ENCODE assay signal across 18 mouse cellular contexts in genomic region chr5:100672403-100672802, GRCm38 (mm10). TPM values are rescaled to one million over a fixed set of nuclear protein-coding genes. Genes with fewer than 3 reads are reported as not detected.
DNase-seq lines count a peak whose midpoint lies in the region; ATAC-seq and TF ChIP-seq lines count a peak whose summit lies in the region.
"Had no signal": no experiment of that assay in that cellular context is flagged by ENCODE, and none has a peak within 500 bp of the region (broad histone marks: within the 10 kb centered on the region; RNA-seq: fewer than 3 reads in every experiment).

No protein-coding gene starts in this region.

- no peak for TF ChIP-seq EP300 in stomach, postnatal 0 days (optimal IDR thresholded peaks at IDR 0.05)

- DNase-seq in cerebellum, adult 11-12 months, result peak; percentile 11
- no peak for DNase-seq in cerebellum, postnatal 14 days
- DNase-seq in liver, embryonic 11.5 days (ENCODE audit: low spot score), result no peak
- no peak for DNase-seq in liver
- DNase-seq in stomach, postnatal 0 days (ENCODE audit: low spot score), result peak; percentile 67
- no peak for DNase-seq in layer of hippocampus, adult 18-20 months (ENCODE audit: low spot score in 2 of 2)
- DNase-seq in neural tube, embryonic 10.5 days (ENCODE audit: extremely low spot score, low spot score), result no peak
- DNase-seq: adrenal gland, postnatal 10 days; cerebellum, adult 18-20 months; gastrocnemius, postnatal 10 days; heart, adult 2 months; kidney, postnatal 10 days; lung, postnatal 36 days; midbrain, embryonic 14.5 days; thymus, postnatal 25 days had no signal

- no peak for TF ChIP-seq CTCF in stomach, postnatal 0 days (IDR thresholded peaks at IDR 0.05; ENCODE audit: low read depth)

- H3K27ac ChIP-seq in liver, embryonic 11.5 days (ENCODE audit: low read depth, low read length), result no peak overlapping the region
- H3K27ac ChIP-seq in liver, embryonic 12.5 days, result no peak overlapping the region
- H3K27ac ChIP-seq in stomach, postnatal 0 days (replicated peaks), result peak overlapping the region; percentile 46; the same call in 1 of the 2 replicates
- H3K27ac ChIP-seq: embryonic facial prominence, embryonic 13.5 days; heart, adult 2 months had no signal

- no peaks in the 10 kb centered on the region for H3K36me3 ChIP-seq in liver, embryonic 11.5 days (ENCODE audit: control insufficient read depth, insufficient read depth, low read length)
- peaks cover 19% of the 10 kb centered on the region for H3K36me3 ChIP-seq in liver, embryonic 12.5 days
- no peaks in the 10 kb centered on the region for H3K36me3 ChIP-seq in stomach, postnatal 0 days (ENCODE audit: control insufficient read depth, insufficient read depth, low read length)

- peaks cover 16% of the 10 kb centered on the region for H3K4me1 ChIP-seq in liver, embryonic 11.5 days (replicated peaks; ENCODE audit: control insufficient read depth, insufficient read depth, low read length)
- peaks cover 34% of the 10 kb centered on the region for H3K4me1 ChIP-seq in liver, embryonic 12.5 days
- no peaks in the 10 kb centered on the region for H3K4me1 ChIP-seq in stomach, postnatal 0 days (replicated peaks; ENCODE audit: control insufficient read depth, insufficient read depth)

- ATAC-seq in liver, embryonic 11.5 days (replicated peaks; ENCODE audit: low FRiP score), result no peak
- no peak for ATAC-seq in liver, embryonic 12.5 days
- ATAC-seq in stomach, postnatal 0 days (ENCODE audit: low FRiP score, low TSS enrichment), result peak; percentile 55
- ATAC-seq: inflammation-experienced regulatory T-cells, adult 6 months had no signal

- H3K9ac ChIP-seq in liver, embryonic 11.5 days (ENCODE audit: low read depth, low read length), result no peak overlapping the region
- peak overlapping the region; percentile 85; the same call in 1 of the 2 replicates for H3K9ac ChIP-seq in liver, embryonic 12.5 days
- no peak overlapping the region for H3K9ac ChIP-seq in stomach, postnatal 0 days (ENCODE audit: low read length)

- no peaks in the 10 kb centered on the region for H3K27me3 ChIP-seq in liver, embryonic 11.5 days (replicated peaks; ENCODE audit: control insufficient read depth, insufficient read depth, low read length)
- H3K27me3 ChIP-seq in liver, embryonic 12.5 days (replicated peaks), result no peaks in the 10 kb centered on the region
- H3K27me3 ChIP-seq in stomach, postnatal 0 days (ENCODE audit: control insufficient read depth, insufficient read depth, low read length), result no peaks in the 10 kb centered on the region
- H3K27me3 ChIP-seq: embryonic facial prominence, embryonic 13.5 days had no signal

- H3K9me3 ChIP-seq in liver, embryonic 11.5 days (ENCODE audit: control insufficient read depth, low read length), result no peaks in the 10 kb centered on the region
- H3K9me3 ChIP-seq in liver, embryonic 12.5 days (replicated peaks), result no peaks in the 10 kb centered on the region
- H3K9me3 ChIP-seq in stomach, postnatal 0 days (ENCODE audit: control insufficient read depth, low read length), result no peaks in the 10 kb centered on the region
- H3K9me3 ChIP-seq: embryonic facial prominence, embryonic 13.5 days had no signal

- H3K4me2 ChIP-seq in liver, embryonic 11.5 days, result peak overlapping the region; percentile 15
- H3K4me2 ChIP-seq in liver, embryonic 12.5 days, result peak overlapping the region; percentile 78
- peak overlapping the region; percentile 88 for H3K4me2 ChIP-seq in stomach, postnatal 0 days (replicated peaks; ENCODE audit: low read depth)

- WGBS in liver, embryonic 11.5 days, result 81% methylated on average over 4 of the region's 4 CpGs
- 77% methylated on average over 4 of the region's 4 CpGs for WGBS in liver, embryonic 12.5 days (ENCODE audit: insufficient replicate concordance)
- WGBS in stomach, postnatal 0 days, result 44% methylated on average over 4 of the region's 4 CpGs

- H3K4me3 ChIP-seq in liver, embryonic 11.5 days (ENCODE audit: low read depth, low read length), result no peak overlapping the region
- no peak overlapping the region for H3K4me3 ChIP-seq in liver, embryonic 12.5 days
- 0 out of 2 replicates have a peak overlapping the region, but pooled peaks have one; percentile 3 for H3K4me3 ChIP-seq in stomach, postnatal 0 days (ENCODE audit: low read depth, low read length)
- H3K4me3 ChIP-seq: heart, adult 2 months had no signal

RNA-seq across cellular contexts. Expression of gene Coq2, which starts 2.5 kb away (rescaled TPM):
- polyA plus RNA-seq in liver, embryonic 11.5 days (2014; fragmentation: Nextera tagmentation; extraction: Ambion mirVana), result 58.7 and 63.6 TPM in 2 replicates
- polyA plus RNA-seq in liver, embryonic 12.5 days (2016; fragmentation: Nextera tagmentation; extraction: Ambion mirVana), result 42.4 and 42.8 TPM in 2 replicates
- polyA plus RNA-seq in stomach, postnatal 0 days (2015; fragmentation: Nextera tagmentation; extraction: Ambion mirVana), result 52.1 and 52.3 TPM in 2 replicates
- 10 to 100 TPM; 80.6 to 84.9 TPM for total RNA-seq in layer of hippocampus, adult 18-20 months (2021)

RNA-seq across cellular contexts. Expression of gene Hpse, which starts 47.1 kb away (rescaled TPM):
- polyA plus RNA-seq in liver, embryonic 11.5 days (2014; fragmentation: Nextera tagmentation; extraction: Ambion mirVana), result 2.0 and 3.0 TPM in 2 replicates
- 2.2 and 2.5 TPM in 2 replicates for polyA plus RNA-seq in liver, embryonic 12.5 days (2016; fragmentation: Nextera tagmentation; extraction: Ambion mirVana)
- polyA plus RNA-seq in stomach, postnatal 0 days (2015; fragmentation: Nextera tagmentation; extraction: Ambion mirVana), result 17.3 and 17.6 TPM in 2 replicates
- under 1 TPM; 0.67 to 0.71 TPM for total RNA-seq in layer of hippocampus, adult 18-20 months (2021)

Comparison
In these comparisons a context has a peak if more than half of its experiments do, and no peak if none do; other contexts are left out.
1. DNase-seq: peak in cerebellum, adult 11-12 months (single experiment) and stomach, postnatal 0 days (single experiment); none in cerebellum, postnatal 14 days (0 of 2), liver, embryonic 11.5 days (single experiment), liver (single experiment), layer of hippocampus, adult 18-20 months (0 of 2) and neural tube, embryonic 10.5 days (single experiment).
2. H3K4me2 ChIP-seq: peak in every context shown above with its lines; median percentile 88 in stomach, postnatal 0 days; 78 in liver, embryonic 12.5 days; 15 in liver, embryonic 11.5 days.